Mouse (Mus musculus) limb, embryonic 14.5 days (tissue): ENCODE results near the gene Osmr. TPM values are rescaled to one million over a fixed set of nuclear protein-coding genes. Genes with fewer than 3 reads are reported as not detected.
"Not testable (repeated sequence)": the region's sequence is repeated elsewhere in the genome, so short reads cannot be mapped to it uniquely, and the experiment has no call there.

Experiments used
- ATAC-seq: fragments of 200-750 bp; cut with Nextera tagmentation; 2 replicates; pipeline ENCODE4 v1.8.0; 2017; ENCODE audit warnings: low read depth, moderate number of reproducible peaks, moderate TSS enrichment; ENCODE audit not compliant: low FRiP score
- DNase-seq: peaks from one replicate; pipeline ENCODE4 v3.0.0-alpha.2; 2015; ENCODE audit warnings: low spot score
- H3K27ac ChIP-seq: fragments of 300-500 bp; sonication (generic); replicated peaks from 2 replicates; pipeline ENCODE4 v1.5.1; 2014; ENCODE audit warnings: low read depth, mild to moderate bottlenecking, low read length, moderate library complexity, mixed read lengths
- H3K27me3 ChIP-seq: fragments of 300-500 bp; sonication (generic); 2 replicates; pipeline ENCODE4 v1.6.1; 2014; ENCODE audit warnings: low read length, mixed read lengths; ENCODE audit not compliant: control insufficient read depth, insufficient read depth
- H3K36me3 ChIP-seq: fragments of 300-500 bp; sonication (generic); 2 replicates; pipeline ENCODE4 v1.6.1; 2014; ENCODE audit warnings: mild to moderate bottlenecking, low read length, moderate library complexity, mixed read lengths; ENCODE audit not compliant: control insufficient read depth, insufficient read depth
- H3K4me1 ChIP-seq: fragments of 300-500 bp; sonication (generic); 2 replicates; pipeline ENCODE4 v1.6.1; 2014; ENCODE audit warnings: antibody characterized with exemption, low read length, mixed read lengths; ENCODE audit not compliant: control insufficient read depth, insufficient read depth
- H3K4me2 ChIP-seq: fragments of 300-500 bp; sonication (generic); replicated peaks from 2 replicates; pipeline ENCODE4 v1.6.1; 2014; ENCODE audit warnings: low read depth, mild to moderate bottlenecking, low read length, moderate library complexity; ENCODE audit not compliant: severe bottlenecking
- H3K4me3 ChIP-seq: fragments of 300-500 bp; sonication (generic); replicated peaks from 2 replicates; pipeline ENCODE4 v1.5.1; 2014; ENCODE audit warnings: low read length
- H3K9ac ChIP-seq: fragments of 300-500 bp; sonication (generic); 2 replicates; pipeline ENCODE4 v1.6.1; 2014; ENCODE audit warnings: mild to moderate bottlenecking, low read depth, low read length, moderate library complexity; ENCODE audit not compliant: severe bottlenecking
- H3K9me3 ChIP-seq: fragments of 300-500 bp; sonication (generic); 2 replicates; pipeline ENCODE4 v1.6.1; 2016; ENCODE audit warnings: low read length; ENCODE audit not compliant: control insufficient read depth
- POLR2A ChIP-seq: fragments of 200-500 bp; IDR thresholded peaks from 2 replicates; pipeline ENCODE4 v1.8.0; 2012; ENCODE audit warnings: inconsistent platforms, mild to moderate bottlenecking, moderate library complexity, borderline replicate concordance; ENCODE audit not compliant: insufficient read depth, insufficient read length; ENCODE audit errors: extremely low read depth
- WGBS: fragments of 180-500 bp; shearing (Covaris S2); extraction: QIAGEN DNeasy Blood & Tissue Kit; methylation state at CpG from one replicate; pipeline ENCODE4 v1.1.7; 2014; 5-methylcytosine and 5-hydroxymethylcytosine counted together
- polyA plus RNA-seq, 2 experiments: library from polyadenylated mRNA; depleted of rRNA in 1 of 2; stranded (reverse) in 1 of 2; unstranded in 1 of 2; fragments of >200 nt; fragmentation: Nextera tagmentation in 1 of 2; extraction: Ambion mirVana in 1 of 2; gene quantifications; 2 replicates each; pipeline versions ENCODE4 v1.2.1 to v1.2.3; 2012 to 2014

The Osmr gene
- polyA plus RNA-seq, 2 experiments = 2.0 to 2.1 TPM

GRCm38 (mm10) chr15:6840199-6840598 lies 34.6 kb downstream of the Osmr start:
- TF ChIP-seq POLR2A = no peak
- Histone ChIP-seq H3K27ac (no peak overlapping the region), H3K27me3 (no peaks in the 10 kb centered on the region), H3K9me3 (no peaks in the 10 kb centered on the region), H3K4me1 (no peaks in the 10 kb centered on the region), H3K4me3 (no peak overlapping the region), H3K9ac (no peak overlapping the region), H3K4me2 (no peak overlapping the region), H3K36me3 (no peaks in the 10 kb centered on the region)
- ATAC-seq (no peak), DNase-seq (peak; percentile 52)
- WGBS = 55% methylated on average over 4 of the region's 4 CpGs

- no peak overlapping the region for H3K4me3 ChIP-seq
- no peaks in the 10 kb centered on the region for H3K27me3 ChIP-seq
- H3K4me1 ChIP-seq = no peaks in the 10 kb centered on the region
- H3K4me2 ChIP-seq = no peak overlapping the region
- no peak overlapping the region for H3K27ac ChIP-seq
- WGBS = 81% methylated on average over 4 of the region's 4 CpGs
- DNase-seq = no peak
- no peak for ATAC-seq
- H3K9me3 ChIP-seq = 0 out of 2 replicates have a peak, but pooled peaks cover 3% of the 10 kb centered on the region
- TF ChIP-seq POLR2A = no peak
- no peak overlapping the region for H3K9ac ChIP-seq
- H3K36me3 ChIP-seq = no peaks in the 10 kb centered on the region
Observed at GRCm38 (mm10) chr15:6815807-6816206, 59.0 kb downstream of the Osmr start.

- ATAC-seq = not testable (repeated sequence)
Observed at GRCm38 (mm10) chr15:6801212-6801611, 73.6 kb downstream of the Osmr start.

GRCm38 (mm10) chr15:6792846-6793245 lies 81.9 kb downstream of the Osmr start:
- Histone ChIP-seq H3K27ac (no peak overlapping the region), H3K4me3 (no peak overlapping the region), H3K4me2 (no peak overlapping the region), H3K36me3 (peaks cover 84% of the 10 kb centered on the region), H3K9ac (no peak overlapping the region), H3K4me1 (no peaks in the 10 kb centered on the region), H3K9me3 (no peaks in the 10 kb centered on the region), H3K27me3 (no peaks in the 10 kb centered on the region)
- DNase-seq (no peak), ATAC-seq (no peak)
- WGBS = 89% methylated on average over 7 of the region's 7 CpGs
- TF ChIP-seq POLR2A = no peak

More at GRCm38 (mm10) chr15:6801212-6801611, 73.6 kb downstream of the Osmr start:
- not testable (repeated sequence) for DNase-seq, H3K27me3 ChIP-seq, H3K9ac ChIP-seq, H3K4me2 ChIP-seq, H3K4me3 ChIP-seq, H3K4me1 ChIP-seq, H3K27ac ChIP-seq, H3K9me3 ChIP-seq
- peaks cover 34% of the 10 kb centered on the region for H3K36me3 ChIP-seq
- 97% methylated on average over 8 of the region's 8 CpGs for WGBS

GRCm38 (mm10) chr15:6791648-6792047 lies 83.1 kb downstream of the Osmr start:
- no peak overlapping the region for H3K4me3 ChIP-seq
- DNase-seq (no peak), ATAC-seq (no peak)
- no peaks in the 10 kb centered on the region for H3K4me1 ChIP-seq
- H3K27ac ChIP-seq = no peak overlapping the region
- no peak for TF ChIP-seq POLR2A
- WGBS = 88% methylated on average over 11 of the region's 11 CpGs
- peaks cover 82% of the 10 kb centered on the region for H3K36me3 ChIP-seq
- no peak overlapping the region for H3K9ac ChIP-seq
- no peaks in the 10 kb centered on the region for H3K9me3 ChIP-seq
- no peak overlapping the region for H3K4me2 ChIP-seq
- no peaks in the 10 kb centered on the region for H3K27me3 ChIP-seq

GRCm38 (mm10) chr15:6790011-6790410 lies 84.8 kb downstream of the Osmr start:
- no peak for ATAC-seq
- Histone ChIP-seq H3K36me3 (peaks cover 82% of the 10 kb centered on the region), H3K9me3 (no peaks in the 10 kb centered on the region), H3K9ac (no peak overlapping the region), H3K27me3 (no peaks in the 10 kb centered on the region), H3K4me1 (no peaks in the 10 kb centered on the region), H3K27ac (no peak overlapping the region), H3K4me3 (no peak overlapping the region), H3K4me2 (no peak overlapping the region)
- TF ChIP-seq POLR2A = no peak
- WGBS = 67% methylated on average over 7 of the region's 7 CpGs
- no peak for DNase-seq
